Mouse (Mus musculus): ENCODE results near the gene Psmd11. TPM values are rescaled to one million over a fixed set of nuclear protein-coding genes. Genes with fewer than 3 reads are reported as not detected.

Gene Psmd11
- total RNA-seq, 2 experiments from 2014 or later, result 93.8 to 101 TPM

DNA sequence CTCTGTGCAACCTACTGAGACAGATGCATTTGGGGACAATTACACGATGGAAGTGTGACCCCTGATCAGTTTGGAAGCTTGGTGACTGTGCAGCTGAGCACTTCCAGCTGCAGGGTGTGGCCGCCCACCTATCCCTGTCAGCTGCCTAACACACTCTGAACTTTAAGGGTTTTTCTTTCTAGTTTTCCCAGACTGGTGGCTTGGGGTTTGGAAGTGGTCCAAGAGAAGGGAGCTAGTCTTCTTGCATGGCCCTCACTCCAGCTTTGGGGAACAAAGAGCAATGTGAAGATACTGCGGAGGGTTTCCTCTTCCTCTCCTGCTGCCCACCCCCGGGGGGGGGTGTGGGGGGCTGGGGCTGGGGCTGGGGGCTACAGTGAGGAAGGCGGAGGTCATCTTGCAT is 51.0 kb downstream of the Psmd11 start:
- no peak for TF ChIP-seq CTCF (conservative IDR thresholded peaks at IDR 0.05)
- no peak for DNase-seq (ENCODE audit: low spot score in 2 of 2)
- peak overlapping the region; percentile 92 for H3K4me3 ChIP-seq

DNA sequence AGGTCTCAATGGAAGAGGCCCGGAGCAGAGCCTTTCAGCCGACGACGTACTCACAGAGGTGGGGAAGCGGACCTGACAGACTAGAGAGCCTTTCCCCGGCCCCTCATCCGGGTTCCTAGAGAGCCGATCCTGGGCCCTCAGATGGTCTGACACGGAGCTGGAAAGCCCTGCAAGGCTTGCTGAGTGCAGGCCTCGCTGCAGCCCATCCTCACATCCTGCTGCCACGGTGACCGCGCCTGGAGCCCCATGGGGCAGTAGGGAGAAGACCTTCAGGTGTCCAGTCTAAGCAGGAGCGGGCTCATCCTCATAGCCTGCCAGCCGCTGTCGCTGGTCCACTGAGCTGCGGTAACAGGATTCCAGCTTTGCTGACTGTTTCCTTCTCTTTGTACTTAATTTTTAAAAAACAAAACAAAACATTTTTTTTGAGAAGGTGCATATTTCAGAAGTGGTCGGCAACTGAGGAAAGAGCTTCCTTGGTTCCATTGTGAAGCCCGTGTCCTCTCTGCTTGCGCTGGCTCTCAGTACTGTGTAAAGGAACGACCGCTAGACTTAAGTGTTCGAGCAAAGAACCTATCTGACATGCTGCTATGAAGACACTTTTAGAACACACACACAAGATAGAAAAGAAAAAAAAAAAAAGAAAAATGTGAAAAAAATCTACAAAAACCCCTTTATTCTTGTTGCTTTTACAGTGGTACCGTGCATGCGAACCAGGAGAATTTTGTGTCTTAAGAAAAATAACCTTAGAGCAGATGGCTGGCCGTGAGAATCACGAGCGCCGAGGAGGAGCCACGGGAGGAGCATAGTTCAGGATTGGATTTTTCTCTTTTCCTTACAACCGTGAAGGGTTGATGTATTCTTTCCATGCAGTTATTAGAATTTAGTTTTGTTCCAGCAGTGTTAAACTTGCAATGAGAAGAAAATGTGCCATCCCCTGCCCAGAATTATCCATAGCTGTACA is 51.8 kb downstream of the Psmd11 start:
- no peak for DNase-seq (ENCODE audit: low spot score in 2 of 2)
- Histone ChIP-seq H3K4me3 (peak overlapping the region; percentile 92), H3K27ac (peak overlapping the region; percentile 93)
- TF ChIP-seq CTCF (conservative IDR thresholded peaks at IDR 0.05), result no peak

More for the DNA sequence above, 51.0 kb downstream of the Psmd11 start:
- peak overlapping the region; percentile 93 for H3K27ac ChIP-seq

DNA sequence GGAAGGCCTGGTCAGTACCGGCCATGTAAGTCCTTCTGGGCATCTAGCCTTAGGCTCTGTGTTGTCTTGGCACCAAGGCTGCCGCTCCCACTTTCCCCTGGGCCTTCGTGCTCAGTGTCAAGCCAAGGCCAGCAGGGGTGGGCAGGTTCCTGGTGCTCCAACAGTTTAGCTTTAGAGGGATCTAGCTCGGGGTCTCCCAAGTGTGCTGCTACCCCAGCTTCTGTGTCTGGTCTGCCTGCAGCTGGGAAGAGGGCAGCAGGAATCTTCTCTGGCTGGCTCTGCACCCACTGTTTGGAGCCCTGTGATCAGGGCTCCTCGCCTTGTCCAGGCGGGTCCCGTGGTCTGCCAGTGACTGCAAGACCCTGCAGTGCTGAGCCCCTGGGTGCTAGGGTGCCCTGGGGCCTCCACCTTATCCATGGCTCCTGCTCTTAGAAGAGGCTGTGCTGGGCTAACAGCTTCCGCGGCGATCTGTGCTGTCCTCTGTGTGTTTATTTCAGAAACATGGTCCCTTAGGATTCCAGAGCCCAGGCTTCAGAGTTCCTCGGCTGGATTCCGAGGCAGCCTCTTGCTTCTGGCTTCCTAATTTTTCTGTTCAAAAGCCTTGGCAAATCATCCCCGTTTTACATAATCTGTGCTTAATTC is 53.1 kb downstream of the Psmd11 start:
- Histone ChIP-seq H3K4me3 (peak overlapping the region; percentile 92), H3K27ac (peak overlapping the region; percentile 93)
- TF ChIP-seq CTCF (conservative IDR thresholded peaks at IDR 0.05), result no peak
- DNase-seq (ENCODE audit: low spot score in 2 of 2), result no peak

DNA sequence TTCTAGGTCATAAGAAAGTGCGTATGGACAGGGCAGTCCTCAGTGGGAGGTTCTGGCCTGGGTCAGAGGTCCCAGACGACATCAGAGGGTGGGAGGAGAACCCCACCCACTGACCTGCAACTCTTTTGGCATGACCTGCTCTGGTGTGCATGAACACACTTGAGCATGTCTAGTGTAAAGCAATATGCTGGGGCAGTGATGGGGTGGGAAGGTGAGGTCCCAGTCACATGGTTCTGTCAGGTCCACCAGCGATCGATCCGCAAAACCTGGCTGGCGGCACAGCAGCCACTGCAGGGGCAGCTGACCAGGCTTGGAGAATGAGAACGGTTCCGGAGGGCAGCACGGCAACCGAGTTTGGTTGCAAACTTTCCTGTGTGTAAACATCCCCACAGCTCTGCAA is 53.9 kb downstream of the Psmd11 start:
- peak overlapping the region; percentile 92 for H3K4me3 ChIP-seq
- no peak for TF ChIP-seq CTCF (conservative IDR thresholded peaks at IDR 0.05)
- H3K27ac ChIP-seq, result peak overlapping the region; percentile 93
- DNase-seq (ENCODE audit: low spot score in 2 of 2), result no peak

DNA sequence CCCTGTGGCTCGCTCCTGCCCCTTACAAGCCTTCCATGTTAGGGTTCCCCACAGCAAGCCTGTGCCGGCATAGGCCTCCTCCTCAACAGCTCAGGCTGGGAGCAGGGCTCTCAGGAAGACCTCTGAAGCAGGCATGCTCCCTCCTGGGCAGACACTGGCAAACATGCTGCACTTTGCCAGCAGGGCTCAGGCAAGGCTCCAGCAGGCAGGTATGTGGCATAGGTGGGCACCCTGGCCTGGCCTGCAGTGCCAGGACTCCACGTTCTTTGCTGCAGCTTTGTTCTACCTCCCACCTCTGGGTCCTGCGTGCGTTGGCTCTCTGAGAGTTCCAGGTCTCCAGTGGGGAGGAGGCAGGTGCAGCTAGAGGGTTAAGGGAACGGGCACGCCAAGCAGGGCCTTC is 54.5 kb downstream of the Psmd11 start:
- DNase-seq (ENCODE audit: low spot score in 2 of 2), result no peak
- H3K27ac ChIP-seq, result peak overlapping the region; percentile 93
- no peak for TF ChIP-seq CTCF (conservative IDR thresholded peaks at IDR 0.05)
- peak overlapping the region; percentile 92 for H3K4me3 ChIP-seq

DNA sequence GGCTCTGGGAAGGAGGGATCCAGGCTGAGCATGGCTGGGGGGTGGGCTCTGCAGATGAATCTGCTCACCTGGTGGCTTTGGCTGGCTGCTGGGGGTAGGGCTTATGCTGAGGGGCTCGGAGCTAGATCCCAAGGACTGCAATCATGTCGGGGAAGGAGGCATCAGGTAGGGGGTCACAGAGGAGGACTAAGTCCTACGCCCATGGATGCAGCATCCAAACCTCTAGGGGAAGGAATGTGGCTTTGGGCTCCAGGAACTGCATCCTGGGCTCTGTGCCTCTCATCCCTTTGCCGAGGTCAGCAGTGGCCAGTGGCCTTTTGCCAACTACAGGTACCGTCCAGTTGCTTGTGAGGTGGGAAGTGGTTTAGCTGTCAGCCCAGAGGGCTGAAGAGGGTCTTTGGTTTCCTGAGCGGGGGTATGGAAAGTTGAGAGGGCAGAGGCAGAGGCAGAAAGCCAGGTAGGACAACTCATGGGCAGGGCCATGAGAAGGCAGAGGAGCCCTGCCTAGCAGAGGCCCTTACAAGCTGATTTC is 55.2 kb downstream of the Psmd11 start:
- DNase-seq (ENCODE audit: low spot score in 2 of 2), result no peak
- peak overlapping the region; percentile 32 for H3K4me3 ChIP-seq
- H3K27ac ChIP-seq, result peak overlapping the region; percentile 93
- TF ChIP-seq CTCF (conservative IDR thresholded peaks at IDR 0.05), result no peak

DNA sequence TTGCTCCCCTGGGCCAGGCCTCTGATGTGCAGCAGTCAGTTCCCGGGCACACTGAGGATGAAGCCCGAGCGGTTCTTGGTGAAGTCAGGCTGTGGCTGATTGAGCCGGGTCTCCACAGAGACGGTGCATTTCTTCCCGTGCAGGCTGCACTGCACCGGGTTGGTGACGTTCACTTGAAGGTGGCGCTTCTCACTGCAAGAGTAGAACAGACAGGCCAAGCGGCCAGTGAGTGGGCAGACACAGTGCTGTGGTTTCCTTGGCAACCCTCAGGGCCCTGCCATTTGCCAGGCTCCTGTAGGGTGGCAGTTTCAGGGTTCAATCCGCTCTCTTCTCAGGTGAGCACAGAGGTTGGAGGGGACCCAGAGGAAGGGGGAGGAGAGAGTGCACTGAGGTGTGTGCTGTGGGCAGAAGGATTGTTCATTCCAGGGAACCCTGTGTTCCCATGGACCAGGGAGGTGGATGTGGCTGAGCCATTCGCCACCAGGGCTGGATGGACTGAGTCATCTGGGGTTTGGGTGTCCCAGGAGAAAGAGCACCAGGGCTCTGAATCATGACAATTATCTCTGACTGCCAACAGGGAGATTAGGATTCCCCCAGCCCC is 55.9 kb downstream of the Psmd11 start:
- peak; percentile 29 for TF ChIP-seq CTCF (conservative IDR thresholded peaks at IDR 0.05)
- peak; percentile 74 to 87 for DNase-seq (ENCODE audit: low spot score in 2 of 2)
- H3K4me3 ChIP-seq, result peak overlapping the region; percentile 32

DNA sequence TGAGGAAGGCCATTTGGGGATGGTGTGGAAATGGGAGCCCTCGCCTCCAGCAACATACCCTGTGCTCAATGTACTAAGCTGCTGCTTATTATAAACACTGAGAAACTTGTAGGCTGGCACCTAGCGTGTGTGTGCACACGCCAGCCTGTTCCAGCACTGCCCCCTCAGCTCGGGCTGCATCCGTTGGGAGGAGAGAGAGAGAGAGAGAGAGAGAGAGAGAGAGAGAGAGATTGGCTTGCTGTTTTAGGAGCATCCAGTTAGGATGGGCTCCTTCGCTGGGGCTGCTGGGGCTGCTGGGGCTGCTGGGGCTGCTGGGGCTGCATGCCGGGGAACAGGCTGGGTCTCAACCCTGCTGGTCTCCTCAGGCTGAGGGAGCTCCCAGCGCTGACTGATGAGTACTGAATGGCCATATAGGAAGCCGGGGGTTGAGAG is 56.7 kb downstream of the Psmd11 start:
- DNase-seq (ENCODE audit: low spot score in 2 of 2), result no peak
- H3K27ac ChIP-seq, result peak overlapping the region; percentile 93
- no peak for TF ChIP-seq CTCF (conservative IDR thresholded peaks at IDR 0.05)
- no peak overlapping the region; the same call in 1 of the 2 replicates for H3K4me3 ChIP-seq

More for the DNA sequence above, 55.9 kb downstream of the Psmd11 start:
- H3K27ac ChIP-seq, result peak overlapping the region; percentile 93

DNA sequence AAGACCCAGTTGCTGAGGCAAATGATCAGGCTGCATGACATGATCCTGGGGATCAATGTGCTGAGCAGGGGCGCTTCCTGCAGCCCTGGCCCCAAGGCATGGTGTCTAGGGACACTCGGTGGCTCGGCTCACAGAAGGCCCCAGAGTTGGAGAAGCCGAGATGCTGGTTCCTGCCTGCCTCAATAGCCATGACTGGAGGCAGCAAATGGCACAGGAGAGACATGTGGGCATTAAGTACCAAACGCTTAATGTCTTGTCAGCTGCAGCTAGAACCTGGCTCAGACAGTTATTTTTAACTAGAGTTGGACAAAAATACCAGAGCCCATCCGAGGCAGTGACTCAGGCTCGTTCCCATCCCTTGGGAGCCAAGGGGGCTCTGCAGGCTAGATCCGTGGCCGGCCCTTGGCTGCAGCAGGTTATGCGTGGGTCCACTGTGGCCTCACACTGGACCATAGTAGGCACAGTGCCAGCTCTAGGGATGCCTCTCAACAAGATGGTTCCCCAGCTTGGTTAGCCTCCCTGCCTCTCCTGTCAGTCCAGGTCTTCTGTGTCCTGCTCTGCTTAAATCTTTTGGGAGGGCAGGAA is 57.3 kb downstream of the Psmd11 start:
- DNase-seq (ENCODE audit: low spot score in 2 of 2), result no peak
- Histone ChIP-seq H3K4me3 (no peak overlapping the region), H3K27ac (peak overlapping the region; percentile 93)
- TF ChIP-seq CTCF (conservative IDR thresholded peaks at IDR 0.05), result no peak

DNA sequence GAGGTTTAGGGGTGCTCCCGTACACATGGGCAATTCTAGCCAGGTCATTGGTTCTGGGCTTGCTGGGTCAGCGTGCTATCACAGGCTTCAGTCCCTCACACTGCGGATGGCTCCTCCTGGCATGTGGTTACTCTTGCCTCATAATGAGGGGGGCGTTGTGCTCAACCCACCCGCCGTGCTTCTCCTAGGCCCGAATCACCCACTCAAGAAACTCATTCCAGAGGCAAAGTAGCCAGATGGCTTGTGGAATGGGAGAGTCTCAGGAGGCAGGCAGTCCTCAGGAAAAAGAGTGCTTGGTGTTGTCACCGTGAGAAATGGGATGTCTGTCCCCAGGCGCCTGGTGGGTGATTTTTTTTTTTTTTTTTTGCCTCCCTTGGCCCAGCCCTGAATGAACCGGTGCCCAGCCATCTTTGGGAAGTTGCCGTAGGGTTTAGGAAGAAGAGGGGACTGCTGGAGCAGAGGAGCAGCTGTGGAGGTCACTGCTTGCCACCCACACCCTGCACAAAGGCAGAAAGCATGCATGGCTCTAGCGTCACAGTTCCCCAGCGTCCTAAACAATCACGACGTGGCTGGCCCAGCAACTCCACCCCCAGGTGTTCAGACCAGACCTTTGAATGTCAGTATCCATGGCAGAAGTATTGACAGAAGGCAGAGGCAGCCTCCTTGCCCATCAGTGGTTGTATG is 59.6 kb downstream of the Psmd11 start:
- Histone ChIP-seq H3K4me3 (no peak overlapping the region), H3K27ac (peak overlapping the region; percentile 93)
- DNase-seq (ENCODE audit: low spot score in 2 of 2), result no peak
- TF ChIP-seq CTCF (conservative IDR thresholded peaks at IDR 0.05), result no peak

DNA sequence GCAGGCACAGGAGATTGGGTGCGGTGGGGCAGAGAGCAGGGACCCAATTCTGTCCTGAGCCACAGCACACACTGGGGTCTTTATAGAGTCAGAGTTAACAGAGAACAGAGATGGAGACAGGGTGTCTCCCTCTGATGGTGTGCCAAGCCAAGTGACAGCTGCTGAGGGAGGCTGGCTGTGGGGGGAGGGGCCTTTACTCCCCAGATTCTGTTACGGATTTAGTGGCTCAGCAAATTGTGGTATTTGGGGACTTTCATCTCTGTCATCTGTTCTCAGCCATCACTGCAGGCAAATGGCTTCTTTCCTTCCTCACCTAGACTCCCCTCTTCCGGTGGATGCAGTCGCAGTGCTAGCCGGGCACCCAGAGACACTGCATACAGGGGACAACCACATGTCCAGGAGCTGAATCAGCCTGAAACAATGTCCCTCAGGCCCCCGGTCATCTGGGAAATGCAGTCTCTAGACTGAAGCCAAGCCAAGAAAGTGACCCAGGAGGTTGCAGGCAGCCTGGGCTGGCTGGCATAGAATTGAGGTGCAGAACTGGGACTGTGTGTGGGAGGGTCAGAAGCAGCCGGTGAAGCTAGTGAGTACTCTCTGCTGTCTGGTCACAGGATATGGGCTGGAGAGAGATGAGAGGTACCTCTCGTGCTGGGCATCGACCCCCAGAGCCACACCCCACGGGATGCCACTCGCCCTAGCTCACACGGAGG is 60.9 kb downstream of the Psmd11 start:
- Histone ChIP-seq H3K27ac (peak overlapping the region; percentile 93), H3K4me3 (no peak overlapping the region)
- peak; percentile 81 to 87 for DNase-seq (ENCODE audit: low spot score in 2 of 2)
- peak; percentile 9; the same call in 1 of the 2 replicates for TF ChIP-seq CTCF (conservative IDR thresholded peaks at IDR 0.05)
